Mouse (Mus musculus) megakaryocyte, embryonic 14.5 days (primary cell): ENCODE data around the gene Ermp1. TPM values are rescaled to one million over a fixed set of nuclear protein-coding genes. Genes with fewer than 3 reads are reported as not detected.

ENCODE experiments used
- H3K27me3 ChIP-seq: replicated peaks from 2 replicates; pipeline ENCODE3; 2012; ENCODE audit warnings: inconsistent platforms
- H3K36me3 ChIP-seq: replicated peaks from 2 replicates; pipeline ENCODE3; 2012; ENCODE audit warnings: low read length, inconsistent platforms, mixed read lengths
- H3K4me1 ChIP-seq: 2 replicates; pipeline ENCODE4 v1.6.1; 2012; ENCODE audit warnings: inconsistent platforms
- H3K4me3 ChIP-seq: replicated peaks from 2 replicates; pipeline ENCODE3; 2012; ENCODE audit warnings: moderate library complexity, mild to moderate bottlenecking, inconsistent platforms
- H3K9me3 ChIP-seq: 2 replicates; pipeline ENCODE4 v1.6.1; 2012; ENCODE audit warnings: inconsistent platforms
- FLI1 ChIP-seq: IDR thresholded peaks from 2 replicates; pipeline ENCODE4 v1.6.1; 2012; ENCODE audit warnings: low read length, inconsistent platforms, mixed read lengths
- GATA1 ChIP-seq: IDR thresholded peaks from 3 replicates; pipeline ENCODE4 v1.6.1; 2012; ENCODE audit warnings: mixed read lengths, low read length, inconsistent platforms, borderline replicate concordance
- polyA plus RNA-seq: library from polyadenylated mRNA; stranded (reverse); fragments of >175 nt; gene quantifications from 2 replicates; pipeline ENCODE4 v1.2.3, GENCODE M21; 2012; ENCODE audit warnings: low replicate concordance; ENCODE audit not compliant: insufficient read depth

The Ermp1 gene
- polyA plus RNA-seq, 1 experiment = 0.92 TPM

- TF ChIP-seq GATA1 = no peak
- no peak for TF ChIP-seq FLI1
- Histone ChIP-seq H3K4me3 (no peak overlapping the region), H3K4me1 (no peaks in the 10 kb centered on the region), H3K9me3 (no peaks in the 10 kb centered on the region), H3K27me3 (no peaks in the 10 kb centered on the region), H3K36me3 (peaks cover 36% of the 10 kb centered on the region)
These were observed 84.9 kb downstream of the Ermp1 start for GRCm38 (mm10) chr19:29563258-29563779.

- Histone ChIP-seq H3K4me1 (no peaks in the 10 kb centered on the region), H3K9me3 (no peaks in the 10 kb centered on the region), H3K4me3 (no peak overlapping the region), H3K27me3 (no peaks in the 10 kb centered on the region), H3K36me3 (peaks cover 34% of the 10 kb centered on the region)
- TF ChIP-seq FLI1 (no peak), GATA1 (no peak)
These were observed 85.6 kb downstream of the Ermp1 start for GRCm38 (mm10) chr19:29562603-29563002.

- no peaks in the 10 kb centered on the region for H3K9me3 ChIP-seq
- peaks cover 3% of the 10 kb centered on the region; the same call in 1 of the 2 replicates for H3K4me1 ChIP-seq
- H3K36me3 ChIP-seq = peaks cover 32% of the 10 kb centered on the region
- TF ChIP-seq FLI1 (no peak), GATA1 (no peak)
- H3K27me3 ChIP-seq = no peaks in the 10 kb centered on the region
- no peak overlapping the region for H3K4me3 ChIP-seq
These were observed 86.0 kb downstream of the Ermp1 start for GRCm38 (mm10) chr19:29562166-29562565.

Other genes starting within 250 kb of the Ermp1 start
- gene Pdcd1lg2, start 237.5 kb downstream of the Ermp1 start, polyA plus RNA-seq = not detected in 2 replicates
- gene Ric1, start 126.1 kb downstream of the Ermp1 start, polyA plus RNA-seq = 1.0 and 1.4 TPM in 2 replicates
- gene Mlana, start 49.4 kb upstream of the Ermp1 start, polyA plus RNA-seq = not detected in 2 replicates
- 0.62 and 0.70 TPM in 2 replicates for gene 9930021J03Rik, start 157.6 kb upstream of the Ermp1 start, polyA plus RNA-seq
- 0.60 TPM in 1 of 2 replicates, not detected in the other for gene Ranbp6, start 164.6 kb upstream of the Ermp1 start, polyA plus RNA-seq